Mouse (Mus musculus): Measurements from ENCODE around the gene Gstt3.

GRCm38 (mm10) chr10:75766856-75767255 lies 14.4 kb downstream of the Gstt3 start:
- TF ChIP-seq CTCF (IDR thresholded peaks at IDR 0.05; ENCODE audit: borderline replicate concordance, insufficient read depth, low read length): no peak
- TF ChIP-seq POLR2A (IDR thresholded peaks at IDR 0.05; ENCODE audit: low read depth, low read length): no peak
